Mouse (Mus musculus) mature B cell (primary cell): ENCODE data around the gene 1700016C15Rik.

Experiments
- in situ Hi-C: fragments of 300-500 bp; cut with MboI; formaldehyde crosslinking; loops from 2 replicates; pipeline ENCODE4 v1.14.3; 2019

The 1700016C15Rik gene

DNA sequence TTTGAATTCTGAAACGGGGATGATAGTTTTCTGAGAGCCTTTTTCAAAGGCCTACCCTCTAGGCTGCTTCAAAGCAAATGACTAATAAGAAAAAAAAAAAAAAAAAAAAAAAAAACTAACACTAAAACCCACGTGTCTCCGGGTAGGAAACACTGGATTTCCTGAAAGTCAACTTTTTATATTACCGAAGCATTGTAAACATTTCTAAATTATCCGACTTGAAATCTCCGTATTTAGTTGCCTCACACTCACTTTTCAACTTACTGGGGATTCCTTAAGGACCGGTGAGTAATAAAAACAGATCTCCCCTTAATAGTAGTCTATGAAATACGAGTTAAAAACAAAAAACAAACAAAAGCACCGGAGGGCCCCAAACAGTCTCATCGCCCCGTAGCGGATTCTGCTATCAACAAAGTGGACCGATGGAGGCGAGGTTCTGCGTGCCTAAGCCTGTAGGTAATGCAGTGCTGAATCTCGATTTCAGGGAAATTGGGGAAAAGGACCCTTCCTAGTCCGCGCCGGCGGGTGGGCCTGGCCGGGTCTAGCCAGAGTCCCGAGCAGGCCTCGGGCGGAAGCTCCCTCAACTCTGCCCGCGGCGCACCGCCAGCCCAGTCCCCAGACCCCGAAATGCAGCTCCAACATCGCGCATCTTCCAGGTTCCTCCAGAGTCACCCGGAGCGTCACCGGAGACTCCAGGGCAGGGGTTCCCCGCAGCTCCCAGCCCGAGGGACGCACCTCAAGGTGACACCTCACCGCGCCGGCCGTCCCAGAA, 66.0 kb downstream of the 1700016C15Rik start:
- in situ Hi-C loops, result loop anchor here (10.0 kb wide), 1 partner anchor 189 kb away; the partner anchor contains the start of gene Catspere2

DNA sequence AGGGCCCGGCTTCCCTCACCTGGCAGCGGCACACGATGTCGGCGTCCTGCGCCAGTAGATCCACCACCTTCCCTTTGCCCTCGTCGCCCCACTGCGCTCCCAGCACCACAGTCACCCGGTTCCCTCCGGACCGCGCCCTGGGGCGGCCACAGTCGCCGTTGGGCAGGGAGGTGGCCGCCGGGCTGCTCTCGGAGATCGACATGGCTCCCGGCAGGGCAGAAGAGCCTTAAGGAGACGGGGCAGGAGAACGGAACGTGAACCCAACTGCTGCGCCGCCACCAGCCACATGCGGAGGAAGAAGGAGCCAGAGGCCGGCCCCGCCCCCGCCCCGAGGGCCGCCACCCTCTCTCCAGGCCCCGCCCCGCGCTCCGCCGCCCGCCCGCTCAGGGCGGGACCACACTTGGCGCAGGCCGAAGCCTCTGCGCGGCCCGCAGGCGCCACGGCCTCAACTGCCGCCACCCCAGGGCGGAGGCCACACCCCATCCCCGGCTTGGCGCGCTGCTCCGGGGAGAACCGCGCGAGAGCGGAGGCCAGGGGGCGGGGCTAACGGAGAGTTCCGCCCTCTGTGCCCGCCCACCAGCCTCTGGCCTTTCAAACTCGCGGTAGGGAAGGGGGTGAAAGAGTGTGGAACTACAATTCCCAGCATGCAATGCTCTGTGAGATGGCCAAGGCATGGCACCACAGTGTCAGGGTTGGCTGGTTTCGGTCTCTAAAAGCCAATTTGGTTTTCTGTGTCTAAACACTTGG, 66.8 kb downstream of the 1700016C15Rik start, which contains the start of gene Adss:
Gene Adss, minus strand, starts transcription at position 319 of the 747 bp plus-strand sequence.
- in situ Hi-C loops, result loop anchor here (10.0 kb wide), 1 partner anchor 188 kb away; the partner anchor contains the start of gene Catspere2

DNA sequence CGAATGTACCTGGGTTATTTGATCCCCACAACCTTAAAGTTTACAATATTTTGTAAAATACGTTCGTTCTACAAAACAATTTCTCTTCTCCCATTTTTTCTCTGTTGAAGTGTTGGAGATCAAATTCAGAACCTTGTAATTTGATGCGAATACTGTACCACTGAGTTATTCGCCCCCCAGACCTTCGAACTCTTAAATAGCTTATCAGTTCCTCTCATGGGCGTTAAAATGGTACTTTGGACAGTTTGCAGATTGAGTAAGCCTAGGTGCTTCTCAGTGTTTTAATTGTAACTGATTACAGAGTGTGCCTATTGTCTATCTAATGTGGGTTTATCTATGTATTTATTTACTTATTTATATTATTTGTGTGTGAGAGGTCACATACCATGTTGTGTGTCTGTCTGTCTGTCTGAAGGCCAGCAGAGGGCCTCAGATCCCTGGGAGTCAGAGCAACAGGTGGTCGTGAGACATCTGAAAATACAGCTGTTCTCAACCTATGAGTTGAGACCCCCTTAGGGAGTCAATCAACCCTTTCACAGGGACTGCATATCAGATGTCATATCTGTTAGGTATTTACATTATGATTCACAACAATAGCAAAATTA, 67.6 kb downstream of the 1700016C15Rik start:
- in situ Hi-C loops, result loop anchor here (10.0 kb wide), 1 partner anchor 188 kb away; the partner anchor contains the start of gene Catspere2
